Mouse (Mus musculus) heart, embryonic 14.5 days (tissue): Measurements from ENCODE around the gene Wfdc13. TPM values are rescaled to one million over a fixed set of nuclear protein-coding genes. Genes with fewer than 3 reads are reported as not detected.
A peak's percentile ranks its signal among the peaks of the same experiment; 100 is the strongest.

Experiments used
- ATAC-seq: fragments of 200-750 bp; cut with Nextera tagmentation; 2 replicates; pipeline ENCODE4 v1.8.0; 2017; ENCODE audit warnings: low read depth, moderate TSS enrichment; ENCODE audit not compliant: insufficient number of reproducible peaks, insufficient read depth, low FRiP score
- H3K27ac ChIP-seq, 2 experiments: fragments of 200-500 bp in 1 of 2; fragments of 300-500 bp in 1 of 2; sonication (generic) in 1 of 2; replicated peaks in 1 of 2; 2 replicates each; pipeline ENCODE4 v1.5.1; 2012 to 2014; ENCODE audit warnings: low read depth in 2 of 2, low read length in 2 of 2, control low read depth in 1 of 2, mild to moderate bottlenecking in 1 of 2, mixed read lengths in 1 of 2; ENCODE audit not compliant: control insufficient read depth in 1 of 2, insufficient read depth in 1 of 2
- H3K27me3 ChIP-seq: fragments of 300-500 bp; sonication (generic); 2 replicates; pipeline ENCODE4 v1.6.1; 2014; ENCODE audit warnings: mild to moderate bottlenecking, low read length, control low read depth; ENCODE audit not compliant: control insufficient read depth, insufficient read depth
- H3K36me3 ChIP-seq: fragments of 300-500 bp; sonication (generic); 2 replicates; pipeline ENCODE4 v1.6.1; 2014; ENCODE audit warnings: mild to moderate bottlenecking, control low read depth, low read length, mixed read lengths; ENCODE audit not compliant: control insufficient read depth, insufficient read depth
- H3K4me1 ChIP-seq, 2 experiments: fragments of 200-500 bp in 1 of 2; fragments of 300-500 bp in 1 of 2; sonication (generic) in 1 of 2; 2 replicates each; pipeline ENCODE4 v1.6.1; 2012 to 2014; ENCODE audit warnings: low read length in 2 of 2, control low read depth in 1 of 2, mixed read lengths in 1 of 2; ENCODE audit not compliant: control insufficient read depth in 2 of 2, insufficient read depth in 2 of 2
- H3K4me2 ChIP-seq: fragments of 300-500 bp; sonication (generic); 2 replicates; pipeline ENCODE4 v1.6.1; 2014; ENCODE audit warnings: mild to moderate bottlenecking, low read length
- H3K4me3 ChIP-seq, 2 experiments: fragments of 200-500 bp in 1 of 2; fragments of 300-500 bp in 1 of 2; sonication (generic) in 1 of 2; 2 replicates each; pipeline ENCODE4 v1.5.1; 2012 to 2014; ENCODE audit warnings: low read length in 2 of 2, mild to moderate bottlenecking in 2 of 2, control low read depth in 1 of 2, low read depth in 1 of 2, moderate library complexity in 1 of 2; ENCODE audit not compliant: control insufficient read depth in 1 of 2, insufficient read depth in 1 of 2
- H3K9ac ChIP-seq: fragments of 300-500 bp; sonication (generic); 2 replicates; pipeline ENCODE4 v1.6.1; 2014; ENCODE audit warnings: mild to moderate bottlenecking, low read length
- H3K9me3 ChIP-seq: fragments of 300-500 bp; sonication (generic); 2 replicates; pipeline ENCODE4 v1.6.1; 2016; ENCODE audit warnings: low read length, control low read depth; ENCODE audit not compliant: control insufficient read depth
- WGBS: fragments of 180-500 bp; shearing (Covaris S2); extraction: QIAGEN DNeasy Blood & Tissue Kit; methylation state at CpG from one replicate; pipeline ENCODE4 v1.1.7; 2014; 5-methylcytosine and 5-hydroxymethylcytosine counted together
- polyA plus RNA-seq: library from polyadenylated mRNA; unstranded; fragments of >200 nt; fragmentation: Nextera tagmentation; extraction: Ambion mirVana; gene quantifications from 2 replicates; pipeline ENCODE4 v1.2.1, GENCODE M21; 2014

Gene Wfdc13
- polyA plus RNA-seq, 1 experiment from 2014 or later: 0.19 TPM

GRCm38 (mm10) chr2:164664851-164665250 lies 20.1 kb upstream of the Wfdc13 start:
- Histone ChIP-seq H3K9me3 (no peaks in the 10 kb centered on the region), H3K4me2 (no peak overlapping the region), H3K4me3 (no peak overlapping the region), H3K9ac (no peak overlapping the region), H3K27ac (no peak overlapping the region), H3K4me1 (no peaks in the 10 kb centered on the region), H3K36me3 (no peaks in the 10 kb centered on the region), H3K27me3 (no peaks in the 10 kb centered on the region)
- ATAC-seq: no peak
- WGBS: 80% methylated on average over 7 of the region's 7 CpGs

GRCm38 (mm10) chr2:164670261-164670660 lies 14.6 kb upstream of the Wfdc13 start:
- no peaks in the 10 kb centered on the region for H3K36me3 ChIP-seq
- no peaks in the 10 kb centered on the region for H3K4me1 ChIP-seq
- no peaks in the 10 kb centered on the region for H3K9me3 ChIP-seq
- H3K4me2 ChIP-seq: no peak overlapping the region
- H3K4me3 ChIP-seq: no peak overlapping the region
- H3K27me3 ChIP-seq: no peaks in the 10 kb centered on the region
- ATAC-seq: no peak
- WGBS: 73% methylated on average over 5 of the region's 5 CpGs
- no peak overlapping the region for H3K27ac ChIP-seq
- no peak overlapping the region for H3K9ac ChIP-seq

DNA sequence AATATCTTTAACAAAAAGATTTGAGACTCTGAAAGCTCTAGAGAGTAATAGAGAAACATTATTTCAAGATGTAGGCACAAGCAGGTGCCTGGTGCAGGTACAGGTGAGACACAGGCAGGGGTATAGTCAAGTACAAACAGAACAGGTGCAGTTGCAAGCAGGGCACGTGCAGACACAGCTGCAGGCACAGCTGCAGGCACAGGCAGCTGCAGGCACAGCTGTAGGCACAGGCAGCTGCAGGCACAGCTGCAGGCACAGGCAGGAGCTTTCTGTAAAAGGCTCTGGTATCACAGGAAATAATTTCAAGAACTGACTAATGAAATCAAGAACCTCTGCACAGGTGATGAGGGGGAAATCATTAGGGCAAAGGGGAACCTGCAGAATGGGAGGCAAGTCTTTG lies 14.0 kb upstream of the Wfdc13 start:
- Histone ChIP-seq H3K9me3 (no peaks in the 10 kb centered on the region), H3K27me3 (no peaks in the 10 kb centered on the region), H3K4me1 (no peaks in the 10 kb centered on the region), H3K27ac (no peak overlapping the region), H3K4me3 (no peak overlapping the region), H3K9ac (no peak overlapping the region), H3K36me3 (no peaks in the 10 kb centered on the region), H3K4me2 (no peak overlapping the region)
- no peak for ATAC-seq
- 24% methylated on average over 1 of the region's 1 CpGs for WGBS

GRCm38 (mm10) chr2:164673987-164674386 lies 10.9 kb upstream of the Wfdc13 start, which contains the start of gene Wfdc11:
Gene Wfdc11, minus strand, starts transcription at chr2:164674087.
- 0 out of 4 replicates have a peak, but pooled peaks cover 0 to 4% of the 10 kb centered on the region in 2 experiments for H3K4me1 ChIP-seq
- H3K4me2 ChIP-seq: no peak within 1 kb of the TSS
- no peak within 1 kb of the TSS for H3K4me3 ChIP-seq
- no peaks in the 10 kb centered on the region for H3K36me3 ChIP-seq
- H3K9ac ChIP-seq: no peak within 1 kb of the TSS
- no peaks in the 10 kb centered on the region for H3K27me3 ChIP-seq
- ATAC-seq: no peak
- no peaks in the 10 kb centered on the region for H3K9me3 ChIP-seq
- 63% methylated on average over 7 of the region's 7 CpGs for WGBS
- no peak within 1 kb of the TSS for H3K27ac ChIP-seq

DNA sequence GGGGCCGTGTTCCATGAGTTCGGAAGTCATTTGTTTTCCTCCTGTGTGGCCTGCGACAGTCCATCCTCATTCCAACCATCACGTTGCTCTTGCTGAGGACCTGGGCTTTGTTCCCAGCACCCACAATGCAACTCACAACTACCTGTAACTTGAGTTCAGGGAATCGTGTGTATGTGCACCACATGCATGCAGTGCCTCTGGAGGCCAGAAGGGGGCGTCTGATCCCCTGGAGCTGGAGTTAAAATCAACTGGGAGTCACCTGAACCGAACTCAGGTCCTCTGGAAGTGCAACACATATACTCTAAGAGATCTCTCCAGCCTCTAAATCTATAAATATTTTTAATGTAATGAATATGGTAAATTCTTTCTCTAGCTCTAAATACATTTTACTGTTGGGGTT lies 8.8 kb upstream of the Wfdc13 start:
- H3K27me3 ChIP-seq: no peaks in the 10 kb centered on the region
- peaks cover 3 to 4% of the 10 kb centered on the region in 2 experiments; a peak in 1 of 4 replicates for H3K4me1 ChIP-seq
- H3K9ac ChIP-seq: no peak overlapping the region
- no peaks in the 10 kb centered on the region for H3K36me3 ChIP-seq
- H3K9me3 ChIP-seq: no peaks in the 10 kb centered on the region
- H3K27ac ChIP-seq: no peak overlapping the region
- no peak overlapping the region for H3K4me2 ChIP-seq
- 84% methylated on average over 7 of the region's 7 CpGs for WGBS
- no peak for ATAC-seq
- H3K4me3 ChIP-seq: no peak overlapping the region

DNA sequence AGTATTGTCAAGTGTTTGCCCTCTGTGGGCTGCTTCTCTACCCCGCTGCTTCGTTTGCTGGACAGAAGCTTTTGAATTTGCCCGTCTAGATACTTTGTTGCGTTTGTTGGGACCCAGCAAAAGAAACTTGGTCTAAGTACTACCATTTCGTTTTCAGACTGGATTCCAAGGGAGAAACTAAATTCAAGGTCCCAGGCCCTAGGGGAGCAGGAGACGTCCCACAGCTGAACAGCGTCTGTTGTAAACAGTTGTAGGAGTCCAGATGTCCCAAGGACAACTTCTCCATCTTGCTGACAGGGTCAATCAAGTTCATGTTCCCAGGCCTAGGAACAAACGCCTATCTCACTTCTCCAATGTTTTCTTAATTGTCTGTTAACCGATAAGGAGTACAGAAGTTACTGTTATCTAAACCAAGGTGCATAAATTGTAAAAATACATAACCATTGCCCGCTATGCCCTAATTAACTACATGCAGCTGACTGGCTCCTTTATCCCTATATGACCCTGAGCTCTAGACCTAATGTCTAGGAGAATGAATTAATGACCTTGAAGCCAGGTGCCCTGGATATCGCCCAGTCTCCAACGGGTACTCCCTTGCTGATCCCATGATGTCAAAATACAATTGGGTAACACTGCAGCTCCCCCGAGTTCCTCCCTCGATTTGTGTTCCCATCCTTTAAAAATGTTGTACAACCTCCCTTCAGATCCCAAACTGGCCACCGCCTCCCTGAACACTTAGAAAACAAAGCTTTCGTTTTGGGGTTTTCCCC lies 7.8 kb upstream of the Wfdc13 start:
- no peak overlapping the region for H3K9ac ChIP-seq
- H3K4me3 ChIP-seq: no peak overlapping the region
- H3K27ac ChIP-seq: no peak overlapping the region
- ATAC-seq: no peak
- peaks cover 3 to 4% of the 10 kb centered on the region in 2 experiments; a peak in 1 of 4 replicates for H3K4me1 ChIP-seq
- H3K27me3 ChIP-seq: no peaks in the 10 kb centered on the region
- WGBS: 74% methylated on average over 16 of the region's 16 CpGs
- H3K4me2 ChIP-seq: no peak overlapping the region
- H3K9me3 ChIP-seq: no peaks in the 10 kb centered on the region
- no peaks in the 10 kb centered on the region for H3K36me3 ChIP-seq

GRCm38 (mm10) chr2:164678848-164679625 lies 5.9 kb upstream of the Wfdc13 start:
- H3K4me2 ChIP-seq: peak overlapping the region; percentile 58
- peak overlapping the region; percentile 27 to 45 for H3K4me3 ChIP-seq
- no peaks in the 10 kb centered on the region for H3K27me3 ChIP-seq
- no peaks in the 10 kb centered on the region for H3K9me3 ChIP-seq
- ATAC-seq: no peak; the same call in 1 of the 2 replicates
- 21% methylated on average over 19 of the region's 19 CpGs for WGBS
- no peak overlapping the region for H3K27ac ChIP-seq
- no peaks in the 10 kb centered on the region for H3K36me3 ChIP-seq
- peaks cover 3 to 4% of the 10 kb centered on the region in 2 experiments; a peak in 1 of 4 replicates for H3K4me1 ChIP-seq
- no peak overlapping the region; the same call in 1 of the 2 replicates for H3K9ac ChIP-seq
